Mouse (Mus musculus) stomach, postnatal 0 days (tissue): Measurements from ENCODE around the gene Rnf41.

Experiments
- CTCF ChIP-seq: IDR thresholded peaks from 2 replicates; pipeline ENCODE4 v1.5.1; 2016; ENCODE audit warnings: antibody characterized with exemption, low read depth, mild to moderate bottlenecking, moderate library complexity
- EP300 ChIP-seq: optimal IDR thresholded peaks from 2 replicates; pipeline ENCODE3; 2016; ENCODE audit warnings: antibody characterized with exemption

- TF ChIP-seq EP300, result no peak
- no peak for TF ChIP-seq CTCF
Measured at GRCm38 (mm10) chr10:128451014-128451413, 39.6 kb downstream of the Rnf41 start.
